Mouse (Mus musculus) C2C12 (cell line): ENCODE data around the gene Tmem254c.
"Not testable (repeated sequence)": the region's sequence is repeated elsewhere in the genome, so short reads cannot be mapped to it uniquely, and the experiment has no call there.

ENCODE experiments used
- CTCF ChIP-seq: IDR thresholded peaks from one replicate; pipeline ENCODE4 v1.5.1; 2011; ENCODE audit not compliant: control insufficient read depth, insufficient read depth, insufficient read length
- MAX ChIP-seq: IDR thresholded peaks from one replicate; pipeline ENCODE4 v1.6.1; 2011; ENCODE audit warnings: mild to moderate bottlenecking, control low read depth
- MYOG ChIP-seq: IDR thresholded peaks from one replicate; pipeline ENCODE4 v1.6.1; 2011; ENCODE audit not compliant: control insufficient read depth, insufficient read length; ENCODE audit errors: extremely low read depth
- USF1 ChIP-seq: IDR thresholded peaks from one replicate; pipeline ENCODE4 v1.6.1; 2011; ENCODE audit warnings: low read depth, mild to moderate bottlenecking, control low read depth, moderate library complexity

- not testable (repeated sequence) for TF ChIP-seq CTCF, MYOG, USF1, MAX
These were observed 9.0 kb downstream of the Tmem254c start for GRCm38 (mm10) chr14:26058184-26058583.
